ENCODE assay signal across 8 mouse cellular contexts in the genomic region with DNA sequence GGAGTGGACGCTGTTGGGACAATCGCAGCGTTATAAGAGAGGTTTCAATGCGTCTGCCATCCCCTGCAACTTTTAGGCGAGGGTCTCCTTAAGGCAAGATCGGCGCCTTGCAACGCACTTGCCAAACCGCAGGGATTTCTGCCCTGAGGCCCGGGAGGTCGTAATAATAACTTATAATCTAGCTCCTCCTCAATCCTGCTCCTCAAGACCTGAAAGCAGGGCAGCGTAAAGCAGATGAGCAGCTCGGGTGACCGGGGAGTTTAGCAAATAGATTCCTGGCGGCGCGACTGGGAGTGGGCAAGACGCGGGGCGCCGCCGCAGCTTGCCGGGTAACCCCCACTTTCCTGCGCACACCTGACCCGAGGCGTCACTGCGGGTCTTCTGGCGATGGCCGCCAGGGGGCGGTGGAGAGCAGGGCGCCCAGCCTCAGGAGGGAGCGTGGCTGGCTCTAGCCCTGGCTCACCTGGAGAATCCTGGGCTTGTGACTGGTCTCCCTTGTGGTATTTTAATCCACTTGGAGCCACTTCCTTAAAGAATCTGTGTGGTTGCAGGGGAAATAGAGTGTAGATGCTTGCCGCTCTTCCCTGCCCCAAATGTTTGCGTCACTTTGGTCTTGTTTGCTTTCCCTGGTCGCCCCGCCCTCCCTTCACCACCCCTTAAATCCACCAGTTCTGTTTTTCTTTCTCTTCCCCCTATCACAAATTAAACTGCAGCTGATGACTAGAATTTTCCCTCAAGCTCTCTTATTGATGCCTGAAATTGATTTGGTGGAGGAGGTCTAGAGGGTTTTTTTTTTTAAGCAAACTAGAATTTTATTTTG. TPM values are rescaled to one million over a fixed set of nuclear protein-coding genes. Genes with fewer than 3 reads are reported as not detected.
DNase-seq lines count a peak whose midpoint lies in the region; ATAC-seq and TF ChIP-seq lines count a peak whose summit lies in the region.

No protein-coding gene starts in this region.

- H3K9me3 ChIP-seq in hindbrain, embryonic 15.5 days = no peaks in the 10 kb centered on the region

- H3K4me1 ChIP-seq in hindbrain, embryonic 15.5 days (replicated peaks) = peaks cover 15% of the 10 kb centered on the region

- peak; percentile 92 for ATAC-seq in common myeloid progenitor, adult 5-6 weeks (replicated peaks; ENCODE audit: low read depth, poor library complexity, severe bottlenecking)
- ATAC-seq in hindbrain, embryonic 15.5 days (ENCODE audit: low FRiP score, low read depth) = peak; percentile 87

- peak overlapping the region; percentile 67 for H3K27ac ChIP-seq in hindbrain, embryonic 15.5 days (replicated peaks)
- H3K27ac ChIP-seq in left cerebral cortex, adult 2 months = peak overlapping the region; percentile 91

- peak; percentile 99 for TF ChIP-seq CTCF in left cerebral cortex, adult 2 months (IDR thresholded peaks at IDR 0.05)

- H3K36me3 ChIP-seq in hindbrain, embryonic 15.5 days = no peaks in the 10 kb centered on the region

- peak overlapping the region; percentile 65 for H3K9ac ChIP-seq in hindbrain, embryonic 15.5 days

- intact Hi-C loops in left cerebral cortex, adult 2 months (cut with DNase I) = loop anchor here (1.0 to 5.0 kb wide), 4 partner anchors 73 to 431 kb away; no protein-coding TSS in a partner anchor

- DNase-seq in adrenal gland, adult 18-20 months (ENCODE audit: low spot score in 2 of 2) = peak; percentile 57 to 73
- DNase-seq in gastrocnemius, adult 8-10 months (ENCODE audit: low spot score in 2 of 2) = peak; percentile 10 to 28
- DNase-seq in left cerebral cortex, adult 2 months (ENCODE audit: extremely low spot score in 1 of 2, low spot score in 2 of 2) = peak; percentile 72 to 83
- peak; percentile 58 to 77 for DNase-seq in lung, postnatal 4 days
- DNase-seq in right cerebral cortex, adult 2 months (ENCODE audit: low spot score in 2 of 2) = peak; percentile 71 to 73
- DNase-seq in adipocyte (ENCODE audit: low spot score) = no peak

- H3K4me2 ChIP-seq in hindbrain, embryonic 15.5 days = peak overlapping the region; percentile 97

- peak overlapping the region; percentile 80 for H3K4me3 ChIP-seq in hindbrain, embryonic 15.5 days
- H3K4me3 ChIP-seq in left cerebral cortex, adult 2 months = peak overlapping the region; percentile 75

- no peaks in the 10 kb centered on the region for H3K27me3 ChIP-seq in hindbrain, embryonic 15.5 days

- WGBS in hindbrain, embryonic 15.5 days = 3% methylated on average over 36 of the region's 36 CpGs

RNA-seq across cellular contexts. Expression of gene Cpne8, which starts 0.7 kb away (rescaled TPM):
- total RNA-seq in adrenal gland, adult 18-20 months (2021) = 10 to 100 TPM in 1 of 2 experiments, 1 to 10 TPM in 1; 4.2 to 12.0 TPM
- total RNA-seq in common myeloid progenitor, adult 5-6 weeks (2017) = 0.37 TPM in 1 of 2 replicates, not detected in the other
- 1 to 10 TPM; 1.8 to 3.4 (median 2.9) TPM for total RNA-seq in gastrocnemius, adult 8-10 months (2022)
- 21.2 and 23.4 TPM in 2 replicates for polyA plus RNA-seq in hindbrain, embryonic 15.5 days (2015; fragmentation: Nextera tagmentation; extraction: Ambion mirVana)
- 10 to 100 TPM; 24.0 to 26.5 TPM for total RNA-seq in left cerebral cortex, adult 2 months (2021)
